Mouse (Mus musculus): Measurements from ENCODE around the gene Slc25a12.

The Slc25a12 gene

DNA sequence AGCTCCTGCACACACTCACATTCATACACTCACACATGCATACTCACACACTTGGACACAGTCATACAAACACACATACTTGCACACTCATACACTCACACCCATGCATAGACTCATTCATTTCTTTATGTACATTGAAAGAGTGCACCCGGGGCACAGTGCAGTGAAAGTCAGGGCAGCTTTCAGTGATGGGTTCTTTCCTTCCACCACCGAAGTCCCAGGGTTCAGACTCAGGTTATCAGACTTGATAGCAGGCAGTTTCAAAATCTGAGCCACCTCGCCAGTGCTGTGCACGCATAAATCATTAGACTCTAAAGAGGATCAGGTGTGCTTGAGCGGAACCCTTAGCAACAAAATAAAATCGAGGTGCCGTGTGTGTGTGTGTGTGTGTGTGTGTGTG is 17.4 kb downstream of the Slc25a12 start:
- no peak for DNase-seq (ENCODE audit: low read depth)

DNA sequence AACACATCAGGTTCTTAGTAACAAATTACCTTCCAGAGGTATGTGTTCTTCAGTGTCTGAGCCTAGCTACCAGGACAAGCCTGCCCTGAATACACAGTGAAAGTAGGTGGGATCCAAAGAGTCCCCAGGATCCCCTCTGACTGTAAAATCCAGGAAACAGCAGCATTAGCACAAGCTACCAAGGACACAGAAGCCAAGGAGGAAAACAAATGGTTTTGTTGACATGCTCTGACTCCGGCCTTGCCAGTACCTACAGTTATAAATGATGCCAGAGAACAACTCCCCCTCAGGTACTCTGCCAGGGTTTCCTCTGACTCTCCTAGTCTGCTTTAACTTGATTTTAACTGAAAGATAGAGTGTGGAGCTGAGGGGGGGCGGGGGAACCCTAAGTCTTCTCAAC is 18.0 kb downstream of the Slc25a12 start:
- no peak for DNase-seq (ENCODE audit: low read depth)

DNA sequence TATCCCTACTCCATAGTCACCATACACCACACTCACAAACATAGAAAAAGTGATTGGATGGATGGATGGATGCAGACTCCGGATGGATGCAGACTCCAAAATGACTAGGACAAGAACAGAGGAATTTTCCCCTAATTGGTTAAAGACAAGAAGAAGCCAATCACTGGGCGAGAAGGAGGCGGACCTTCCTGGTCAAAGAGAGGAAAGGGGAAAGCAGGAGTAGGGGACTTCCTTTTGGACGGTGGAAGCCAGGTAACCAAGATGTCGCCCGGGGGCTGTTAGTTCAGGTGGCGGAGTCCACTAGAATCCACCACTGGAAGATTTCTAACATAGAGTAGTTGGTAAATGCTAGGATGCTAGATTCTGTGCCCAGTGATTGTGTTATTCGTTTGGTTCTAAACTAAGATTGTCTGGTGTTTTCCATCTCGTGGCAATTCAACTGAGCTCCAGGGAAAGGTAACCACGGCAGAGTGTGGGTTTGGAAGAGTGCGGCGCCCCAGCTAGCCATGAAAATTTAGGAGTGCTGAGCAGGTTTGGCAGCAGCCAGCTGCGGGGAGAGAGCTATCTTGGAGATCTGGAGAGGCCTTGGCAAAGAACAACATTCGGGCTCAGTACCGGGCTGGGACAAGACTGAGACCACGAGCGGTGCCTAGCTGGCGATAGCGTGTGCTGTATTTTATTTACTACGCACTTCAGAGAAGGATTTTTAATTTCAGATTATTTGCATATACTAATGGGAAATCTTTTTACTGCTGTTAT is 19.6 kb downstream of the Slc25a12 start:
- no peak for DNase-seq (ENCODE audit: low read depth)

DNA sequence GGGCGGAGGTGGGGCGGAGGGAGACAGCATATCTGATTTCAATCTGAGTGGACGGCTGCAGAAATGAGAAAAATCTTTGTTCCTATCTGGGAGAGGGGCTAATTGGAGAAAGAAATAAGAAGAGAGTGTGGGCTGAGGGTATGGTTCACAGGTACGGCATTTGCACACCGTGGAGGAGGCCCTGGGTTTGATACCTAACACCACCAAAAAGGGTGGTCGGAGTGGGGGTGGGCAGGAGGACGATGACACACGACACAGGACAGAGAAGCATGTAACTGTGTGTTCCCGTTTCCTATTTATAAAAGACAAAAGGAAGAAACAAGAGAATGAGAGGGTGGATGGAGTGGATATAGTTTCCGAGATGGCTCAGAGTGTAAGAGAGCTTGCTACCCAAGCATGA is 20.4 kb downstream of the Slc25a12 start:
- DNase-seq (ENCODE audit: low read depth) = no peak

DNA sequence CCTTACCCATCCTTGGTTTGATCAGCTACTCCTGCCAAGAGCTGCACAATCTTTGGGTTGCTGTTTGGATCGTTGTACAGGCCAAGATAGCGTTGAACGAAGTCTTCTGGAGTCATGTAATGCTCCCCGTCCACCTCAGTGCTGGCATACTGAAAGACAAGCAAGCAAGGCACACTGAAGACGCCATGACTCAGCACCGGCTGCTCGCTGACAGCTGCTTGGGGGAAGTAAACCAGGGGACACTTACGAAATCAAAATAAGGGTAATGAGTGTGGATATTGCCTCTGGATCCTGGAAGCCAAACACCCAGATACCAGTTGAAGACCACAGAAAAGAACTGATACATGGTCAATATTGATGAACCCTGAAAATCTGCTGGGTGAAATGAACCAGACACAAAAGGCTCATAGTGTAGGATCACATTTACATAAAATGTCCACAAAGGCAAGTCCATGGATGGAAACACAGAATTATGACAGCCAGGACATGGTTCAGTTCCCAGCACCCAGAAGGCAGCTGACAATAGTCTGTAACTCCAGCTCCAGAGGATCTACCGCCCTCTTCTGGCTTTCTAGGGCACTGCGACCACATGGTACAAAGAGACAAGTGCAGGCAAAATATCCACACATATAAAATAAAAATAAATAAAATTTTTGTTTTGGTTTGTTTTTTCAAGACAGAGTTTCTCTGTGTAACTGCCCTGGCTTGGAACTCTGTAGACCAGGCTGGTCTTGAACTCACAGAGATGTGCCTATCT is 23.5 kb downstream of the Slc25a12 start:
- DNase-seq (ENCODE audit: low read depth) = peak; percentile 53

DNA sequence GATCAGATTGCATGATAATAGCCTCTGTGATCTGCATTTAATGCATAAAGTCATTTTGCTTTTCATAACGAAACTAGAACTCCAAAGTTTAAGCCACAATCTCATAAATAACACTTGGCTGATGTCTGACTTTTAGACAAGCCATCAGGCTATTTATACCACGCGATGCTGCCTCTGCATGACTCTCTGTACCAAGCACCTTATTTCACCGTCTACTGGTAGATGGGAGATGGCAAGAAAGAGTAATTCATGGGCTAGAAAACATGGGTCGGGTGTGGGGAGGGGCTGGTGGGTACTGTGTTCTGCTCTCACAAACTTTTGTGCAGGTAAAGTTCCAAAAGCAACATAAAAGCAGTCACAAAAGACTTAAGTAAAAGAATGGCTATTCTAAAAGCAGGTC is 27.4 kb downstream of the Slc25a12 start:
- DNase-seq (ENCODE audit: low read depth) = no peak

DNA sequence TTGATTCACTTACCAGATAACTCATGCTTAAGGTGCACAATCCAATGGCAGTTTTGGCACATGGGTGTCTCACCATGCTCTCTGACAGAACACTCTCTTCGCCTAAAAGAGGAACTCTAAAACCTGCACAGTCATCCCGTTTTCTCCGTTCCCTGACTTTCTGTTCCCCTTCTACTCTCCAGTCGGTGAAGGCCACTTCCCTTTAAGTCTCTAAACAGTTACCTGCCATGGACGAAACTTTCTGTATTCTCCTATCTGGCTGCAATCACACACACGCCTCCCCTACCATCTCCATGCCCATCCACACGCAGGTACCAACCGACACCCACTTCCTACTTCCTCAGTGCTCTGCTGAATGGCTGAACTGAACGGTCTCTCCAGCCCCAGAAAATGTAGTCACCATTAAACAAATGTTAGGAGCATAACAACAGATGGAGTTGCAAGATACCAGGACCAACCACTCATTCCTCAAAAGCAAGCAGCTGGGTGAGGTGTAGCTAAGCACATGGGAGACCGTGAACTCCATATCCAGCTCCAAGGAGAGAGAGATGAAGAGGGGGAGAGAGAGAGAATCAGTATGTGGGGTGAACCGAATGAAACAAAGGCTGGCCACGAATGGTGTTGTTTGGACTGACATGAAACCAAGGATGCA is 29.3 kb downstream of the Slc25a12 start:
- DNase-seq (ENCODE audit: low read depth) = peak; percentile 83

DNA sequence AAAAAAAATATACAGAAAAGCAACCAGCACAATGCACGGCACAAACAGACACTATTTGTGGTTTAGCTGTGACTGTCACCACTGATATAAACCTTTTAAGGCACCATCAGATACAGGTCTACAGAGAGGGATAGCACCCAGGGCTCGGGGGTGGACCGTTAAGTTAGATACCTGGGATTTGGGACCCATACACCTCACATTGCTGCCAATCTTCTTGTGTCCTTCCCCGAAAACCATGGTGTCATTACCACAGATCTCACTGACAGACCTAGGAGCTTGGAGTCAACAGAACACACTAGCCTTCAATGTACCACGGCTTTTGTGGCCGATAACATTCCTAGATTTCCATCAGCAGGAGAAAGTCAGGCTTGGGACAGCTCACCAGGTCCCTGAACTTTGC is 30.9 kb downstream of the Slc25a12 start:
- DNase-seq (ENCODE audit: low read depth) = no peak

DNA sequence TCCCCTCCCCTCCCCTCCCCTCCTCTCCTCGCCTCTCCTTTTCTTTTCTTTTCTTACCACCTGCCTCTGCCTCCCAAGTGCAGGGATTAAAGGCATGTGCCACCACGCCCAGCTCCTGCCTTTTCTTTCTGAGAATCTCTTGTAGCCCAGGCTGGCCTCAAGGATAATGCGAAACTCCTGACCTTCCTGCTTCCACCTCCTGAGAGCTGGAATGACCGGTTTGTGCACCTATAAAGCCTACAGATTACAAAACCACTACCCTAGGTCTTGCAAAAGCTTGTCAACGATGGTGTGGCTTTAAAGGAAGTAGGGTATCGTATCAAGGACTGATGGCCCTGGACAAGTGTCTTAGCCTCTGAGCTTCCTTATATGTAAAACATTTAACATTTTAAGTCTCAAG is 31.3 kb downstream of the Slc25a12 start:
- DNase-seq (ENCODE audit: low read depth) = peak; percentile 43

DNA sequence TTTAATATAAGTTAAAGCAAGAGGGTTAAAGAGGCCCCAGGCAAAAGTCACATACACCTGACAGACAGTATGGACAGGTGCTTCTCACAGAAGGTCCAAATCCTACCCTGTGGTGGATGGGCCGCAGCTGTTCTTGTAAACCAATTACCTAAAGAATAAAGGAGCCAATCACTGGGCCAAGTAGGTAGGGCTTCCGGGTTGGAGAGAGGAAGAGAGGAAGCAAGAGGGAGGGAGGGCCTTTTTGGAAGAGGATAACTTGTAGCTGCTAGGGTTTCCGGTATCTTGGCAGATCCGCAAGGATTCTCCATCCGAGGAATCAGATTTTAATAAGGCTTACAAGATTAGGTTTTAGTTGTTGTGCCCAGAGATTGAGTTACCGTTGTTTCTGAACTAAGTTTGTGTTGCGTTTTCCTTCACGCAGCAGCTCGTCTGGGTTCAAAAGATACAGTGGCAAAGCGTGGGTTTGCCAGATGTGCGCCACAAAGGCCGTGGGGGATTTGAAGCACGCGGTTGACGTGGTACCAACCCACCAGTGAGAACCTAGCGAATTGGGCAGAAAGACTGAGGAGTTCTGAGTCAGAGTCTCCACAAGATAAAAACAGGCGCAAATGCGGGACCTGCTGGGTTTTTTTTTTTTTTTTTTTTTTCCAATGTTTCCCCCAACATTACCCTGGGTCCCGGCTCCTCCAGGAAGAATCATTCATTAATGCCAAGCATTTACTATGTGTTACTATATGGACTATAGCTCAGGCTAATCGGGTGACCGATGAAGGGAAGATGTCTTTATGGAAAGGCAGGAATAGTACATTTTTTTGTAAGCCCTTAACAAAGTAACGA is 33.3 kb downstream of the Slc25a12 start:
- DNase-seq (ENCODE audit: low read depth) = no peak

DNA sequence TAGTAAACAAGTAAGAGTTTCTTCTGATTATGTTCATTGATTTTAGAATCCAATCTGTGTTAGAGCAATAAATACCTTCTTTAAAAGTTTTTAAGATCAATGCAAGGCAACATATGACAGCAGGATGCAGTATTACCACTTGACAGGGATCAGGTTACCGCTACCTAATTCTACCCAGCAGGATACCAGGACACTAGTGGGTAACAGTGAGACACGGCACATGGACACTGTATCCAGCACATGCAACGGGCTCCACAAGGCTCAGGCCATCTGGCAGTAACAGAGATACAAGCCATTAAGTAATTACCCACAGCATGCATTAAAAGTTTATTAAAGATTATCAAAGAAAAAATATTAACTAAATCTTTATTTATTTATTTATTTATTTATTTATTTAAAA is 37.8 kb downstream of the Slc25a12 start:
- no peak for DNase-seq (ENCODE audit: low read depth)

DNA sequence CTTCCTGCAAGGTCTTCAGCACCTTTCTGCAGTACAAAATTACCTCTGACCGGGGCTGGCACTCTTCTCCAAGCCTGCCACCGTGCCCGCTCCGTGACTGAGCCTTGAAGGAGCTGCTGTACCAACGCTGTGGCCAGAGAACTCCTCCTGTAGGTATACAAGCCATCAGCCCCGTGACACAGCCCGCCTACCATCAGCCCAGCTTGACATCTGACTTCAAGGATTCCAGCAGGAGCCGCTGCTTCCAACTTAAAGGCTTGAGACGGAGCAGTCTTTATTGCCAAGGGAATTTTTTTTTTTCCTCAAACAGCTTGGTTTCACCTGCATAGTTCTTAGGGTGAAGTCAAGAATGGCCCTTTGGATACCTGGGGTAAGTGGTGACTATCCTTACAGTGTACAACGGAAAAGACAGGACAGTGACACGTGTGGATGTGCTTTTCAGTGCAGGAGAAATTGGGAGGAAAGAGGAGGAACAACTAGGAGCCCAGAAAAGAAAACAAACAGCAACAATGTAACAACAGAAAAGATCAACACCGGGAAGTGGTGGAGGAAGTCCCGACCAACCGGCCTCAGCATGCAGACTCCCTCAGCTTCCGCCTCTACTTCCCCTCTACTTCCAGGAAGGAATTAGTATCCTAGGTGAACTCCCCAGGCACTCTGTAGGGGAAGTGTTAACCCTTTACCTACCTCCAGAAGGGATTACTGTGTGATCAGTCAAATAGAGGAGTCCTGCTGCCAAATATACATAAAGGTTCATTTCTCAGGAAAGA is 39.0 kb downstream of the Slc25a12 start:
- no peak for DNase-seq (ENCODE audit: low read depth)

DNA sequence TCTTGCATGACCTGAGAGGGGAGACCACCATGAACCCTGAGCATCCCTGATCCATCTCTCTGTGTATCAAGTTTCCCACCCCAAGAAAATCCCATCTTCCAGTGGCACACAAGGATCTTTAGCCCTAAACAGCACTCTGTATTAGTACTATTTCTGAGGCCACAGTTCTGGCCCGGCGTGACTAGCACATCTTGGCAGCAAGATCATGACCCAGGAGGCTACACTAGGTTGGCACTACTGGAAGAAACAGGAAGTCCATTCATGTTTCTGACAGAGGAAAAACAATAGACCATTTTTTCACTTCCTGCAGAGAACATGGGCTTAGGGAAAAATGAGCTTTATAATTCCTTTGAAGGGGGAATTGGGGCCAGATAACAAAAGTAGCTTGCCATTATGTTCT is 39.8 kb downstream of the Slc25a12 start:
- DNase-seq (ENCODE audit: low read depth) = peak; percentile 23

DNA sequence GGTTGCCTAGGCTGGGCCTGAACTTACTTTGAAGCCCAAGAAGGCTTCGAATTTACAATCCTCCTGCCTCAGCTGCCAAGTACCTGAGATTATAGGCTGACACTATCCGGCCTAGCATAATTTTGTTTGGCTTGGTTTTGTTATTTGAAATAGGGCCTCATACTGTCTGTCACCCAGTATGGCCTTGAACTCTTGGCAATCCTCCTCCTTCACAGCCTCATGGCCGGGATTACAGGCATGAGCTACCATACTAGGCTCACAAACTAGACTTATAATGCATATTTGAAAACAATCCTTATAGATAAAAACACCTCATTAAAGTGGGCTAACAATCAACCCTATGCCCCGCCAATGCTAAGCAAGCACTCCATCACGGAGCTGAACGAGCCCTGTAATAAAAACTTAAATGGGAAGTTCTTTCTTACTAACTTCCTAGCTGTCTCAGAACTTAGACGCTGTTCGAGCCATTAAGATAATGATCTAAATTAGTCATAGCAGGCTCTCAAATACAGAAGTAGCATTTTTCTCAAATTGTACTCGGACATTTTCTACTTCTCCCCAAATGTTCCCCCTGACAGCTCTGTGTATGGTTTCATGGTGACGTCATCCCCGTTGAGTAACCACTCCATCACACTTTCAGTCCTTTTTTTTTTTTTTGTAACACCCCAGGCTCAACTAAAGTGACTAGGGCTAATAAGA is 40.6 kb downstream of the Slc25a12 start:
- DNase-seq (ENCODE audit: low read depth) = peak; percentile 92

DNA sequence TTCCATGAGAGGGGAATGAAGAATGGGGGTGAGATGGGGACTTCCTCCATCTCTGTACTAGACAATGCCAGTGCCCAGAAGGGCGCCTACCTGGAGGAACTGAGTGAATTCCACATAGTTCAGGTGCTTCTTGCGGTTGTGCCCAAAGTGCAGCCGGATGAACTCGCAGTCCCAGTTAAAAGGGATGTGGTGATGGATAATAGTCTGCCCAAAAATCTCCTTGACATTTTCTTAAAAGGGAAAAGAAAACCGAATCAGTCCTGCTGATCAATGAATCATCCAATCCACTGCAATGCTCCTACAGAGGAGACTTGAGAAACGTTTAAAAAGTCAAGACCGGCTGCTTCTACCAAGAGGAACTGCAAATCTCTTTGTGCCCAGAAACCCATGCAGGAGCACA is 43.7 kb downstream of the Slc25a12 start:
- no peak for DNase-seq (ENCODE audit: low read depth)

DNA sequence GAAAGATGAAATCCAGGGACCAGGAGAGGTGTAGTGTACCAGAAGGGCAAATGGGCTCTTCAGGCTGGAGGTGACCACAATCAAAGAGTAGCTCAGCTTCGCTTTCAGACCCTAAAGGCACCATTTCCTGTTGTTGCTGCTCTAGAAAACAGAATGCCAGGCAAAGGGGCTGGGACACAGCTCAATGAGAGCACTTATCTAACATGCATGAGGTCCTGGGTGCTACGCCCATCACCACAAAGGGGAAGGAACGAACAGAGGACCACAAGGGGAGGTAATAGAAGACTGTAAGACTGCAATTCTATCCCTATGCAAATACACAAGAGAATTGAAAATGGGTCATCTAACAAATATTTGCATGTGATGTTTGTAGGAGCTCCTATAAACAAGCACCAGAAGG is 46.1 kb downstream of the Slc25a12 start:
- no peak for DNase-seq (ENCODE audit: low read depth)

DNA sequence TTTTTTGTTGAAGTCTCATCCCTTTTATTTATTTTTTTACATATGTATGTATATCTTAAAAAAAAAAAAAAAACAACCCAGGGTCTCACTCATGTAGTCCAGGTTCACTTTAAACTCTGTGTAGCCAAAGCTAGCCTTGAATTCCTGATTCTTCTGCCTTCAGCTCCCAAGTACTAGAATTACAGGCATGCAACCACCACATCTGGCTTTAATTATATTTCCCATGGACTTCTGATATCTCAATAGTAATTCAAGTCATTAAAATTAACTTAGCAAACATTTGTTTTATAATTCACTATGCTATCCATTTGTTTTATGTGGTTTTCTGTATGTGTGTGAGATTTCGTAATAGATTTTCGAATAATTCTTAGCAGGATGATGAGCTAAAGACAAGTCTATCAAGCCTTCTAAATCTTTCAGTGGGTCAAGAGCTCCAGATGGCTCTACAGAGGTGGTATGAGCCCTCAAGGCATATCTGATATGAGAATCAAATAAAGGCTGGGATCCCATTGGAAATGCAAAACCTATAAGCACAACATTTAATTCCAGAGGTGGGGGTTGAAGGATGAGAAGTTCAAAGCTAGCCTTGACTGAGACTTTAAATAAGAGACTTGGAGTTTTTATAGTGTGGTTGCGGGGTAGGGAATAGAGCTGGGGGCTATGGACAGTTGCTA is 51.3 kb downstream of the Slc25a12 start:
- DNase-seq (ENCODE audit: low read depth) = no peak

DNA sequence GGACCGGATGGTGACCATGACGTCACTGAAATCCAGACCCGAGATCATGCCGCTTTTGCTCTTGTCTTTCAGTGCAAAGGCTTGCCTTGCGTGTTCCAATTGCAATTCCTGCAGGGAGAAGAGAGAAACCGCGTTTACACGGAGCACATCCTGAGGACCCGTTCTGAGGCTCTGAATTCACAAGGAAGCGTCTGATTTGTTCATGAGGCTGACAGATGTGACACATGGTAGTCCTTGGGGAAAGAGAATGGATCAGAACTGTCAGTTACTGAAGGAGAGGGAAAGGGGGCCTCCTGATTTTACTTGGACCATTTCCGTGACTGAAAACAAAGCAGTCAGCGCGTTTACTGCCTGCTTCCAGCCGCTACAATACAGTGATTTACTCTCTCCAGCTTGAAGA is 52.5 kb downstream of the Slc25a12 start:
- DNase-seq (ENCODE audit: low read depth) = no peak

DNA sequence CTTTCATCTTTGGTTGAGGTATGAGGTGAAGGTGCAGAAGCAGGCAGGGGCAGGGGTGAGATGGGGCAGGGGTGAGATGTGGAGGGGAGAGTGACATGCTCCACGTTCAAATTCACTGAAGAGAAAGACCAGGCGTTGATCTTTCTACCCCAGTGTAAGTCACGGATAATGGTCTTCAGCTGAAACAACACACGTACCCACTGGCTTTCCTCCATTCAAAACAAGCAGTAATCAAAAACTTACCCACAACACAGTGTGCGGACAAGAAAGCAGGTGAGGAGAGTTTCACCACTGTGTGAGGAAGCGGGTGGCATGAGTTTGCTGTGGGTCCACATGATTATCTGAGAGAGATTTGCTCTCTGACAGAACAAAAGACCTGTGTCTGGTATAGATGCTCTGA is 53.5 kb downstream of the Slc25a12 start:
- no peak for DNase-seq (ENCODE audit: low read depth)

DNA sequence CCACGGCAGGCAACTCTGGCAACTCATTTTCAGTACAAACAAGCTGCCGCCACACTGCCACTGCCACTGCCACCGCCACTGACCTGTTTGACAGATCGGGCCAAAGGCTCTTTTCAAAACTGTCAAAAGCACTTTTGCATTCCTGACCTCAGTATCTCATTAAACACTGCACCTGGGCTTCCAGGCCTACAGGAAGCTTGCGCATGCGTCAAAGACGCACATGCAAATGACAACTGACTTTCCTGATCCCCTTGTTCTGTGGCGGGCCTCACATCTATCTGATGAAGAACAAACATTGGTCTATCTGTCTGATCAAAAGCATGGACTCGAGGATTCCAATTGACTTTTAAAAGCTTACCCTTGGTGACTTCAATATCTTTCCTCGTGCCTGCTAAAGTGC is 55.5 kb downstream of the Slc25a12 start:
- DNase-seq (ENCODE audit: low read depth) = no peak
